Mouse (Mus musculus) limb, embryonic 15.5 days (tissue): ENCODE data around the gene Tet3. TPM values are rescaled to one million over a fixed set of nuclear protein-coding genes. Genes with fewer than 3 reads are reported as not detected.

Experiments used
- microRNA-seq: library from miRNA; unstranded; fragments of <30 nt; microRNA quantifications from one replicate; pipeline ENCODE4, GENCODE M21; 2016
- polyA plus RNA-seq: library from polyadenylated mRNA; unstranded; fragments of >200 nt; fragmentation: Nextera tagmentation; extraction: Ambion mirVana; gene quantifications from 2 replicates; pipeline ENCODE4 v1.2.1, GENCODE M21; 2015

The Tet3 gene
- polyA plus RNA-seq, 1 experiment from 2014 or later = 57.1 TPM

Small RNA genes within 50 kb of the gene (microRNA-seq; reads per million reads assigned to microRNA genes)
- gene Mir6374 = not detected

Other genes starting within 250 kb of the Tet3 start
- 0.06 and 0.07 TPM in 2 replicates for gene Slc4a5, start 239.3 kb downstream of the Tet3 start, polyA plus RNA-seq
- gene Mthfd2, start 133.2 kb downstream of the Tet3 start, polyA plus RNA-seq = 31.1 and 34.0 TPM in 2 replicates
- 67.8 and 68.7 TPM in 2 replicates for gene Mob1a, start 133.1 kb downstream of the Tet3 start, polyA plus RNA-seq
- gene Bola3, start 109.9 kb downstream of the Tet3 start, polyA plus RNA-seq = 102 and 104 TPM in 2 replicates
- 86.6 and 88.6 TPM in 2 replicates for gene Dguok, start 47.9 kb upstream of the Tet3 start, polyA plus RNA-seq
- gene Actg2, start 77.2 kb upstream of the Tet3 start, polyA plus RNA-seq = 9.5 and 12.7 TPM in 2 replicates
- 30.8 and 34.2 TPM in 2 replicates for gene Stambp, start 113.6 kb upstream of the Tet3 start, polyA plus RNA-seq
- not detected in 2 replicates for gene Clec4f, start 197.1 kb upstream of the Tet3 start, polyA plus RNA-seq
- not detected in 2 replicates for gene Cd207, start 218.8 kb upstream of the Tet3 start, polyA plus RNA-seq